Mouse (Mus musculus) megakaryocyte progenitor cell, adult 5-6 weeks (primary cell): ENCODE measurements around the gene Dbnl. TPM values are rescaled to one million over a fixed set of nuclear protein-coding genes. Genes with fewer than 3 reads are reported as not detected.

Experiments used
- ATAC-seq: replicated peaks from 2 replicates; pipeline ENCODE4 v1.8.0; 2016; ENCODE audit warnings: mild to moderate bottlenecking, moderate TSS enrichment, inconsistent platforms; ENCODE audit not compliant: poor library complexity
- total RNA-seq, 2 experiments: library from RNA; stranded (forward) in 1 of 2; stranded (reverse) in 1 of 2; fragments of 157-497, 149-512 nt in 1 of 2; fragments of 200-1000 nt in 1 of 2; gene quantifications; 2 replicates each; pipeline versions ENCODE4 v1.2.3 to v1.2.4; 2015 to 2017

Gene Dbnl
- total RNA-seq, 2 experiments from 2014 or later = 44.5 to 92.9 TPM

GRCm38 (mm10) chr11:5836126-5836525 is 47.8 kb downstream of the Dbnl start:
- peak; percentile 17; the same call in 1 of the 2 replicates for ATAC-seq

DNA sequence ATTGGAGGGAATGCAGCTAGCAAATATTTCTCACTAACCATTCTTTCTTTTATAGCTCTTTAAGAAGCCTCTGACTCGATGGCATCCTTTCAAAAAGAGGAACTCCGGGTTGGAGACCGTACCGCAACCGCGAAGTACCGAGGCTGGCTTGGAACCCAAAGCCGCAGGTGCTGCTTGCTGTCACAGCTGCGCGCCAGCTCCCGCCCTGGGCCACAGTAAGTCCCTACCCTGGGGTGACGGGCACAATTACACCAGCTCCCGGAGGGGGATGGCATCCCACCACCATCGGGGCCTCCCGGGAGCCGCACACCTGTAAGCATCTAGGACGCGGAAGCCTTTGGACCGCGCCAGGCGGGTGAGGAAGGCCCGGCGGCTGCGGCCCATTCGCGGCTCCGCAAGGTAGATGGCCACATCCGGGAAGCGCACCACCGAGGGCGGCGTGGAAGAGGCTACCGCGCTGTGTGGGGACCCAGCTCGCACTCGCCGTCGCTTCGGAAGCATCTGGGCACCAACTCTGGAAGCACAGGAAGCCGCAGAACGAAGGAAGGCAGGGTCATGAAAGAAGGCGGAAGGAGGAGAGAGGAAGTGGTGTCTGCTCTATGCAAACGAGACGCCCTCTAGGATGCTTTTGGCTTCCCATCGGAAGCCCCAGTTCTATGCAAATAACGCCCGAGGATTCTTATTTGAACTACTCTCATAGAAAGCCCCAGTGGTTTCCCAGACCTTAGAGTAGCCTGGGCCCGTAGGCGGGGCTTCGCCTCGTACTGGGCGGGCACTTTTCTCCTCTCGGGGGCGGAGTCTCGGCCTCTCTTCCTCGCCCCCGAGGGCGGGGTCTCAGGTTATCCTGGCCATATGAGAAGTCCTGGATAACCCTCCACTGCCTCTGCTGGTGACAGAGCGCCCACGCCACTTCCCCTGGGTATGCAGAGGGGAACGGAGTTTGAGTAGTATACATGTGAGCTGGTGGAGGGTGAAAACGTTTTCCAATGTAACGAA is 49.3 kb downstream of the Dbnl start, which contains the start of gene Polm:
Gene Polm, minus strand, starts transcription at position 766 of the 996 bp plus-strand sequence.
- ATAC-seq = peak; percentile 92

DNA sequence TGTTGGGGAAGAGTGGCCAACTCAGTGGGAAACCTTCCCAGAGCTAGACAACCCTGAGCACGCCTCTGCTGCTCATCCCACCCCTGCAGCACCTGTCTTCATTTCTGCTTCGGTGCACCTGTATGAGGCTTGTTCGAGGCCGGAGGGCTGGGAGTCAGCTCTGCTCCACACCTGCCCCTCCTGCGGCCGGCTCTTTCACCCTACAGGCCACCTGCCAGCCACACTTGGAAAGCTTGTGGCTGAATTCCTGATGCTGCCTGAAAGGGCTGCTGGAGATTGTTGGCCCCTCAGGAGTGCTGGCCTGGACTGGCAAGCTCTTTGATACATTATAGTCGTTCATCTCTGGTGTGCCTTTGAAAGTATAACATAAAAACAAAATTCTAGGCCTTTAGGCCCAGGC is 52.1 kb downstream of the Dbnl start:
- ATAC-seq = no peak

GRCm38 (mm10) chr11:5841751-5842150 is 53.5 kb downstream of the Dbnl start:
- no peak for ATAC-seq

DNA sequence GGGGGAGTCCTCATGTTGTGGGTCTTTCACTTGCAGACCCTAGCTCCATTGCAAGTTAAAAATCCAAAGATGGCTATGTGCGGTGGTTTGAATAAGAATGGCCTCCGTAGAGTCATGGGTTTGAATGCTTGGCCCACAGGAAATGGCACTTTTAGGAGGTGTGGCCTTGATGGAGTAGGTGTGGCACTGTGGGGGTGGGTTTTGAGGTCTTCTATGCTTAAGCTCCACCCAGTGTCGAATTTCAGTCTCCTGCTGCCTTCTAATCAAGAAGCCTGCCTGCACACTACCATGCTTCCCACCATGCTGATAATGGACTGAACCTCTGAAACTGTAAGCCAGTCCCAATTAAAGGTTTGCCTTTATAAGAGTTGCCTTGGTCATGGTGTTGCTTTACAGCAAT is 54.8 kb downstream of the Dbnl start:
- no peak for ATAC-seq

DNA sequence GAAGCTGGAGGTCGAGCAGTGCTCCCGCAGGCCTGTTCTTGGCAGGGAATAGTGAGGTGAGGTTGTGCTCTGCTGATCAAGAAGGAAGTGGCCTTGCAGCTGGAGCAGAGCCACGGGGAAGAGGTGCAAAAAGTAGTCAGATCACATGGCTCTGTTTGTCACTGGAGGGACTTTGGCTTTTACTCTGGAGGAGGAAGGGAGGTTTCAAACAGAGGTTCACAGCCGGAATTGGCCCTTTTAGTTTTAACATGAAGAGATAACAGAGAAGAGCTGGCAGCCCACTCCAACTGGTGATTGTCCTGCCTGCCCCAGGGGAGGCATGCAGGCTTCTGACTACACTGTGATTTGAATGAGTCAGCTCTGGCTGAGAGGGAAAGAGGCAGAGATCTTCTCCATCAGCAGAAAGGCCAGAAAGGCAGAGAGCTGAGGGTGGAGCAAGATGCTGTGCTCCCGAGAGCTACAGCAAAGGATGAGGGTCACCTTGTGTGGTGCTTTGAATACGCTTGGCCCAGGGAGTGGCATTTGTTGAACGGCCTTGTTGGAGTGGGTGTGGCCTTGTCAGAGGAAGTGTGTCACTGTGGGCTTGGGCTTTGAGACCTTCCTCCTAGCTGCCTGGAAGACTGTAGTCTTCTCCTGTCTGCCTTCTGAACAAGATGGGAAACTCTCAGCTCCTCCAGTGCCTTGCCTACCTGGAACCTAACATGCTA is 58.5 kb downstream of the Dbnl start:
- ATAC-seq = no peak

DNA sequence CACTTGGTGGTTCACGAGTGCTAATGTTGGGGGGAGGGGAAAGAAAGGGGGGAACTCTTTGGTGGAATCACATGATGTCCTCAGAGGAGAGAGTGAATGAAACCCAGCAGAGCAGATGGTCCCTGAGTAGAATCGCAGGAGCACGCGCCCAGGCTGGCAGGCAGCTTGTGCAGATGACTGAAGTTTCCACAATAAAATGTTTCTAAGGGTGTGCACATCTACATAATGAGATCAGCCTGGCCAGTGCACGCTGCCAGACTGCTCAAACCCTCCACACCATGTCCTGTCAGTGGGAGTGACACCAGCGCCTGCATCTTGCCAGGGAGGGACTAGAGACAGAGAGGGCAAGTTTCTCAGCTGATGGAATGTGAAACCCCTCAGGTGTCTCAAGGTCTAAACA is 60.5 kb downstream of the Dbnl start:
- no peak for ATAC-seq

GRCm38 (mm10) chr11:5849316-5849715 is 61.0 kb downstream of the Dbnl start:
- no peak for ATAC-seq

GRCm38 (mm10) chr11:5850452-5850851 is 62.2 kb downstream of the Dbnl start:
- no peak for ATAC-seq

Other genes starting within 250 kb of the Dbnl start
- gene Ccdc117, start 246.3 kb upstream of the Dbnl start, total RNA-seq (2015) = 17.1 and 19.2 TPM in 2 replicates
- gene Ccdc117, start 246.3 kb upstream of the Dbnl start, total RNA-seq (2017) = 29.4 and 32.9 TPM in 2 replicates
- gene Ankrd36, start 218.8 kb upstream of the Dbnl start, total RNA-seq (2015) = not detected in 2 replicates
- gene Ankrd36, start 218.8 kb upstream of the Dbnl start, total RNA-seq (2017) = 0.10 TPM in 1 of 2 replicates, not detected in the other
- 85.7 and 101 TPM in 2 replicates for gene Mrps24, start 72.8 kb upstream of the Dbnl start, total RNA-seq (2015)
- gene Mrps24, start 72.8 kb upstream of the Dbnl start, total RNA-seq (2017) = 42.5 and 58.5 TPM in 2 replicates
- 4.1 and 4.5 TPM in 2 replicates for gene Urgcp, start 26.1 kb upstream of the Dbnl start, total RNA-seq (2015)
- gene Urgcp, start 26.1 kb upstream of the Dbnl start, total RNA-seq (2017) = 7.0 and 7.1 TPM in 2 replicates
- not detected in 2 replicates for gene Pgam2, start 15.2 kb downstream of the Dbnl start, total RNA-seq (2015)
- gene Pgam2, start 15.2 kb downstream of the Dbnl start, total RNA-seq (2017) = not detected in 2 replicates
- 2.1 and 3.3 TPM in 2 replicates for gene Polm, start 49.5 kb downstream of the Dbnl start, total RNA-seq (2015)
- gene Polm, start 49.5 kb downstream of the Dbnl start, total RNA-seq (2017) = 1.3 and 1.4 TPM in 2 replicates
- gene Aebp1, start 73.5 kb downstream of the Dbnl start, total RNA-seq (2015) = not detected in 2 replicates
- not detected in 2 replicates for gene Aebp1, start 73.5 kb downstream of the Dbnl start, total RNA-seq (2017)
- 63.9 and 65.8 TPM in 2 replicates for gene Pold2, start 89.8 kb downstream of the Dbnl start, total RNA-seq (2015)
- 48.4 and 52.0 TPM in 2 replicates for gene Pold2, start 89.8 kb downstream of the Dbnl start, total RNA-seq (2017)
- not detected in 2 replicates for gene Myl7, start 110.3 kb downstream of the Dbnl start, total RNA-seq (2015)
- not detected in 2 replicates for gene Myl7, start 110.3 kb downstream of the Dbnl start, total RNA-seq (2017)
- gene Gck, start 161.6 kb downstream of the Dbnl start, total RNA-seq (2015) = not detected in 2 replicates
- not detected in 2 replicates for gene Gck, start 161.6 kb downstream of the Dbnl start, total RNA-seq (2017)
- gene Ykt6, start 167.2 kb downstream of the Dbnl start, total RNA-seq (2015) = 17.4 and 18.2 TPM in 2 replicates
- 44.4 and 48.7 TPM in 2 replicates for gene Ykt6, start 167.2 kb downstream of the Dbnl start, total RNA-seq (2017)